Mouse (Mus musculus): ENCODE measurements at regions not wholly inside any gene's neighbourhood (a gene's known extent, or its start where the extent isn't known, plus 50 kb on each side); places are given as distances from the start of the nearest gene placed in this dataset.

DNA sequence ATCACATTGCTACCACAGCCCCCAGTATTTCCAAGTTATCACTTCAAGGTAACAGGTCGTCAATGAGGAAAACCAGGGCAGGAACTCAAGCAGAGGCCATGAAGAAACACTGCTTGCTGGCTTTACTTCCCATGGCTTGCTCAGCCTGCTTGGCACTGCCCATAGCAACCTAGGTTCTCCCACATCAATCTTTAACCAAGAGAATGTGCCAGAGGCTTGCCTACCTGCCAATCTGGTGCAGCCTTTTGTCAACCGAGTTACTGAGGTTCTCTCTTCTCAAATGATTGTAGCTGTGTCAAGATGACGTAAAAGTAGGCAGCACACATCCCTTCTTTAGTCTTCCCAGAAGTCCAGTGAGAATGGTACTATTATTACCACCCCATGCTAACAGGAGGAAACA is 95.9 kb upstream of the Sall1 start:
- TF ChIP-seq GATA4 (IDR thresholded peaks at IDR 0.05; ENCODE audit: insufficient replicate concordance, low read length) = no peak

DNA sequence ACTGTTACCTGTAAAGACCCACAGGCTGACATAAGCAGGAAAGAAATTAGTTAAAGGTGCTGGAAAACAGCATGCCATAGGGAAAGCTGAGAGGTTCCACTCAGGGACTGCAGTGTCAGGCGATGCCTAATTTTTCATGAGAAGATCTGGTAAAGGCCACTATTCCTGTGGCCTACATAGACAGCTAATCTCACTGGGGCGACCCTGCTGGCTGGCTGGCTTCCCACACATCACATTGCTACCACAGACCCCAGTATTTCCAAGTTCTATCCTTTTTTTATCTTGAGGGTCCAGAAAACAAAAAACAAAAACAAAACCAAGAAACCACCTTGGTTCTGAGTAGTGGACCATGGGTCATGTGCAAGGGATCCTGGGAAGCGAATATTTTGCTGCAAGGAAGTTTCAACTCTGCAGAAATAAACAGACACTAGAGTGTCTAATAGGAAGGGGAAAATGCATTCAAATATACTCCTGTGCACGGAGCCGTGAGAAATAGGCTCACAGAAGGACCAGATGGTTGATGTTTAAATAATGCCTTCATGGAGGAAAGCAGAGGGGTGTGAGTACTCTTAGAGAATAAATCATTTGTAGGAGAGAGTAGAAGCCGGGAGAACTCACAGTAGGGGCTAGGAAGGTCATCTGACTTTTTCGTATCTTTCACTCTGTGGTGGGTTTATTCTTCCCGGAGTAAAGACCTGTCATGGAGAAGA is 94.6 kb upstream of the Sall1 start:
- no peak for TF ChIP-seq GATA4 (IDR thresholded peaks at IDR 0.05; ENCODE audit: insufficient replicate concordance, low read length)

- TF ChIP-seq GATA4 (IDR thresholded peaks at IDR 0.05; ENCODE audit: insufficient replicate concordance, low read length) = no peak
Observed at GRCm38 (mm10) chr8:89134581-89135484, 90.9 kb upstream of the Sall1 start.

DNA sequence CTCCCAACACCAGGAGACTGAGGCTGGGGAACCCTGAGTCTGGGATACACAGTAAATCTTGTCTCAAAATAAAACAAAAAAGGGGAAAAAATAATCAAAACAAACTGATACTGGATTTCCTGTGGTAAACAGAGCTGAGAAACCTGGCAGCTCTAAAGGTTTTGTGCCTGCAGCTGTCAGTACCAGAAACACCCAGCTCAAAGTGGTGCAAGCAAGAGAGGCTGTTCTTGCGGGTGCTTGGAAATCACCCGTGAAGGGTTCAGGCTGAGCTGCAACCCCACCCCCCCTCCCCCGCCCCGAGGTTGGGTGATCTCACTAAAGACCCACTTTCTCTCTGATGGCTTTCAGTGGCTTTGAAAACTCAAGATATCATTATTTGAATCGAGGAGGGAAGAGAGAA is 90.1 kb upstream of the Sall1 start:
- TF ChIP-seq GATA4 (IDR thresholded peaks at IDR 0.05; ENCODE audit: insufficient replicate concordance, low read length) = no peak

DNA sequence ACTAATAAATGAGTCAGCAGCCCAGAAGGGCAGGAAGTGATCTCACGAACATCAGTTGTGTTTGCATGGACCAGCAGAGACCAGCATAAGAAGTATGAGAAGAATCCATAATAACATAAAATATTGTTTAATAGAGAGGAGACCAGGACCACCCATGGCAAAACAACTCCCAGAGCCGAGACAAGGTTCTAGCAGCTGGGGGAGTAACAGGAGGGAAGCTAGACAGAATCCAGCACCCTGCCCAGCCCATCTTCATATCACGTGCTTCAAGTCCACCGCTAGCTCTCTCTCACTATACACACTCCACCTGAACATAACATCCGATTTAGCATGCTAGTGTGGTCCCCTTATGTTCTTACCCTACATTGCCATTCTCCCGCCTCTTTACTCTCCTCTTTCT is 77.1 kb upstream of the Sall1 start:
- TF ChIP-seq GATA4 (IDR thresholded peaks at IDR 0.05; ENCODE audit: insufficient replicate concordance, low read length) = no peak

- TF ChIP-seq GATA4 (IDR thresholded peaks at IDR 0.05; ENCODE audit: insufficient replicate concordance, low read length) = no peak
Observed at GRCm38 (mm10) chr8:89107895-89108660, 64.1 kb upstream of the Sall1 start.

GRCm38 (mm10) chr8:89106346-89106745 is 62.4 kb upstream of the Sall1 start:
- no peak for TF ChIP-seq GATA4 (IDR thresholded peaks at IDR 0.05; ENCODE audit: insufficient replicate concordance, low read length)

- no peak for TF ChIP-seq GATA4 (IDR thresholded peaks at IDR 0.05; ENCODE audit: insufficient replicate concordance, low read length)
Observed at GRCm38 (mm10) chr8:89097396-89097795, 53.4 kb upstream of the Sall1 start.

Measured in liver, adult (tissue).